12 mouse cellular contexts compared by ENCODE assay signal in genomic region chr1:87010629-87011330, GRCm38 (mm10).
DNase-seq lines count a peak whose midpoint lies in the region; ATAC-seq and TF ChIP-seq lines count a peak whose summit lies in the region.
"Had no signal": no experiment of that assay in that cellular context is flagged by ENCODE, and none has a peak within 500 bp of the region (broad histone marks: within the 10 kb centered on the region; RNA-seq: fewer than 3 reads in every experiment).

No protein-coding gene starts in this region.

- H3K9ac ChIP-seq in limb, embryonic 14.5 days (ENCODE audit: low read depth, low read length, severe bottlenecking), result no peak overlapping the region
- H3K9ac ChIP-seq: intestine, embryonic 15.5 days; limb, embryonic 12.5 days; neural tube, embryonic 12.5 days had no signal

- H3K27ac ChIP-seq in gastrocnemius, adult 2 months, result peak overlapping the region; percentile 65
- H3K27ac ChIP-seq in limb, embryonic 14.5 days (replicated peaks; ENCODE audit: low read depth, low read length), result peak overlapping the region; percentile 62
- H3K27ac ChIP-seq: intestine, embryonic 15.5 days; limb, embryonic 12.5 days; neural tube, embryonic 12.5 days had no signal

- H3K27me3 ChIP-seq in limb, embryonic 14.5 days (ENCODE audit: control insufficient read depth, insufficient read depth, low read length), result no peaks in the 10 kb centered on the region
- H3K27me3 ChIP-seq: intestine, embryonic 15.5 days; limb, embryonic 12.5 days; neural tube, embryonic 12.5 days had no signal

- no peak for TF ChIP-seq POLR2A in limb, embryonic 14.5 days (IDR thresholded peaks at IDR 0.05; ENCODE audit: borderline replicate concordance, extremely low read depth, insufficient read depth, insufficient read length)

- ATAC-seq in limb, embryonic 14.5 days (ENCODE audit: low FRiP score, low read depth), result 0 out of 2 replicates have a peak, but pooled peaks have one; percentile 19

- H3K4me1 ChIP-seq in limb, embryonic 14.5 days (ENCODE audit: control insufficient read depth, insufficient read depth, low read length), result peaks cover 29% of the 10 kb centered on the region
- H3K4me1 ChIP-seq: intestine, embryonic 15.5 days; neural tube, embryonic 12.5 days had no signal

- H3K4me3 ChIP-seq in gastrocnemius, adult 2 months, result peak overlapping the region; percentile 45
- no peak overlapping the region for H3K4me3 ChIP-seq in limb, embryonic 14.5 days (replicated peaks; ENCODE audit: low read length)
- H3K4me3 ChIP-seq: erythroblast, embryonic 14.5 days; intestine, embryonic 15.5 days; limb, embryonic 12.5 days; neural tube, embryonic 12.5 days had no signal

- 51% methylated on average over 12 of the region's 12 CpGs for WGBS in limb, embryonic 14.5 days

- H3K36me3 ChIP-seq in limb, embryonic 14.5 days (ENCODE audit: control insufficient read depth, insufficient read depth, low read length), result no peaks in the 10 kb centered on the region
- H3K36me3 ChIP-seq: intestine, embryonic 15.5 days; limb, embryonic 12.5 days; neural tube, embryonic 12.5 days had no signal

- peak; percentile 11 for DNase-seq in embryo, embryonic 11 days
- no peak for DNase-seq in embryo, embryonic 9.5 days (ENCODE audit: extremely low spot score)
- DNase-seq in left cerebral cortex, postnatal 10 days (ENCODE audit: extremely low spot score in 1 of 2, low spot score in 2 of 2), result peak; percentile 27 to 47
- no peak for DNase-seq in left cerebral cortex, postnatal 4 days
- peak; percentile 67 for DNase-seq in gastrocnemius, adult 2 months
- DNase-seq in limb, embryonic 14.5 days (ENCODE audit: low spot score), result no peak
- DNase-seq in thymus, postnatal 14 days, result no peak
- DNase-seq in urinary bladder, postnatal 14 days (ENCODE audit: low spot score), result no peak

- no peak for TF ChIP-seq CTCF in gastrocnemius, adult 2 months (IDR thresholded peaks at IDR 0.05)

- no peaks in the 10 kb centered on the region for H3K9me3 ChIP-seq in limb, embryonic 14.5 days (ENCODE audit: control insufficient read depth, low read length)
- H3K9me3 ChIP-seq: intestine, embryonic 15.5 days; limb, embryonic 12.5 days; neural tube, embryonic 12.5 days had no signal

- intact Hi-C loops in left cerebral cortex, postnatal 10 days (cut with DNase I), result no loop called here
- intact Hi-C loops in left cerebral cortex, postnatal 4 days (cut with DNase I), result no loop called here
- intact Hi-C loops in gastrocnemius, adult 2 months (cut with DNase I), result no loop called here

- no peak overlapping the region for H3K4me2 ChIP-seq in limb, embryonic 14.5 days (replicated peaks; ENCODE audit: low read depth, low read length, severe bottlenecking)
- H3K4me2 ChIP-seq: intestine, embryonic 15.5 days; limb, embryonic 12.5 days; neural tube, embryonic 12.5 days had no signal

Comparison
In these comparisons a context has a peak if more than half of its experiments do, and no peak if none do; other contexts are left out.
1. DNase-seq: peak in embryo, embryonic 11 days (single experiment), left cerebral cortex, postnatal 10 days (2 of 2) and gastrocnemius, adult 2 months (single experiment); none in embryo, embryonic 9.5 days (single experiment), left cerebral cortex, postnatal 4 days (single experiment), limb, embryonic 14.5 days (single experiment), thymus, postnatal 14 days (single experiment) and urinary bladder, postnatal 14 days (single experiment).